Mouse (Mus musculus) CH12.LX (cell line): ENCODE results near the gene Mindy3. TPM values are rescaled to one million over a fixed set of nuclear protein-coding genes. Genes with fewer than 3 reads are reported as not detected.

Experiments used
- DNase-seq: peaks from one replicate; pipeline ENCODE4 v3.0.0-alpha.2; 2013; ENCODE audit errors: extremely low read depth
- H3K27ac ChIP-seq: 2 replicates; pipeline ENCODE4 v1.5.1; 2012; ENCODE audit warnings: low read depth, mild to moderate bottlenecking, control low read depth, moderate library complexity; ENCODE audit not compliant: insufficient read depth
- H3K27me3 ChIP-seq: replicated peaks from 2 replicates; pipeline ENCODE3; 2012; ENCODE audit warnings: inconsistent platforms
- H3K36me3 ChIP-seq, 2 experiments: replicated peaks in 1 of 2; 2 replicates each; pipeline versions ENCODE3 to v1.6.1; 2012; ENCODE audit warnings: inconsistent platforms in 1 of 2, low read length in 1 of 2, mild to moderate bottlenecking in 1 of 2, mixed read lengths in 1 of 2, moderate library complexity in 1 of 2; ENCODE audit not compliant: control insufficient read depth in 1 of 2, insufficient read depth in 1 of 2
- H3K4me1 ChIP-seq, 2 experiments: 2 replicates each; pipeline ENCODE4 v1.6.1; 2012; ENCODE audit warnings: inconsistent platforms in 1 of 2, moderate library complexity in 1 of 2; ENCODE audit not compliant: insufficient read depth in 2 of 2, control insufficient read depth in 1 of 2
- H3K4me2 ChIP-seq: 2 replicates; pipeline ENCODE4 v1.6.1; 2012; ENCODE audit warnings: low read depth, mild to moderate bottlenecking, control low read depth; ENCODE audit not compliant: poor library complexity, insufficient read depth, severe bottlenecking
- H3K4me3 ChIP-seq, 3 experiments: fragments of 150-350 bp in 1 of 3; sonication (generic) in 1 of 3; replicated peaks in 1 of 3; 2 replicates each; pipeline versions ENCODE3 to v1.5.1; 2011 to 2012; ENCODE audit warnings: low read depth in 2 of 3, low read length in 2 of 3, mild to moderate bottlenecking in 2 of 3, moderate library complexity in 2 of 3, control low read depth in 1 of 3, improper control_type of control experiment in 1 of 3, inconsistent platforms in 1 of 3, mixed read lengths in 1 of 3; ENCODE audit not compliant: poor library complexity in 1 of 3
- H3K79me2 ChIP-seq: replicated peaks from 2 replicates; pipeline ENCODE4 v1.6.1; 2012; ENCODE audit warnings: mild to moderate bottlenecking, moderate library complexity; ENCODE audit not compliant: control insufficient read depth, poor library complexity, insufficient read depth, severe bottlenecking; ENCODE audit errors: extremely low read depth
- H3K9ac ChIP-seq: 2 replicates; pipeline ENCODE4 v1.6.1; 2012; ENCODE audit warnings: low read depth, mild to moderate bottlenecking, control low read depth, moderate library complexity; ENCODE audit not compliant: insufficient read depth
- H3K9me3 ChIP-seq: replicated peaks from 2 replicates; pipeline ENCODE3; 2012; ENCODE audit warnings: low read length, inconsistent platforms, mixed read lengths
- BHLHE40 ChIP-seq: IDR thresholded peaks from 2 replicates; pipeline ENCODE4 v1.6.1; 2011; ENCODE audit warnings: mild to moderate bottlenecking, low read depth, low read length, improper control_type of control experiment
- CHD1 ChIP-seq: IDR thresholded peaks from 2 replicates; pipeline ENCODE4 v1.6.1; 2012; ENCODE audit warnings: low read depth, low read length, improper control_type of control experiment, inconsistent platforms
- CTCF ChIP-seq, 2 experiments: IDR thresholded peaks in 1 of 2; conservative IDR thresholded peaks in 1 of 2; 2 replicates each; pipeline ENCODE4 v1.5.1; 2011 to 2012; ENCODE audit warnings: low read depth in 2 of 2, low read length in 2 of 2, improper control_type of control experiment in 1 of 2, inconsistent platforms in 1 of 2, mild to moderate bottlenecking in 1 of 2, moderate library complexity in 1 of 2
- ETS1 ChIP-seq: conservative IDR thresholded peaks from 2 replicates; pipeline ENCODE4 v1.6.1; 2012; ENCODE audit warnings: low read depth, mild to moderate bottlenecking, inconsistent platforms, low read length, improper control_type of control experiment, moderate library complexity
- IRF4 ChIP-seq: IDR thresholded peaks from 2 replicates; pipeline ENCODE4 v1.6.1; 2014; ENCODE audit warnings: low read depth, mild to moderate bottlenecking, inconsistent platforms, low read length, improper control_type of control experiment
- JUN ChIP-seq: IDR thresholded peaks from 2 replicates; pipeline ENCODE4 v1.6.1; 2011; ENCODE audit warnings: low read depth, mild to moderate bottlenecking, low read length, improper control_type of control experiment, moderate library complexity; ENCODE audit not compliant: insufficient read depth
- JUND ChIP-seq: conservative IDR thresholded peaks from 2 replicates; pipeline ENCODE4 v1.6.1; 2011; ENCODE audit warnings: low read depth, low read length, improper control_type of control experiment
- MAZ ChIP-seq: IDR thresholded peaks from 2 replicates; pipeline ENCODE4 v1.6.1; 2012; ENCODE audit warnings: low read depth, mild to moderate bottlenecking, inconsistent platforms, low read length, improper control_type of control experiment, moderate library complexity
- MXI1 ChIP-seq: IDR thresholded peaks from 2 replicates; pipeline ENCODE4 v1.6.1; 2011; ENCODE audit warnings: mild to moderate bottlenecking, low read depth, low read length, improper control_type of control experiment
- MYC ChIP-seq: IDR thresholded peaks from 2 replicates; pipeline ENCODE4 v1.6.1; 2011; ENCODE audit warnings: low read depth, mild to moderate bottlenecking, improper control_type of control experiment, low read length
- NELFE ChIP-seq: IDR thresholded peaks from 2 replicates; pipeline ENCODE4 v1.6.1; 2011; ENCODE audit warnings: low read depth, low read length, improper control_type of control experiment
- NRF1 ChIP-seq: IDR thresholded peaks from 2 replicates; pipeline ENCODE4 v1.6.1; 2014; ENCODE audit warnings: low read depth, mild to moderate bottlenecking, inconsistent platforms, low read length, improper control_type of control experiment, moderate library complexity
- PAX5 ChIP-seq: IDR thresholded peaks from 2 replicates; pipeline ENCODE4 v1.6.1; 2012; ENCODE audit warnings: low read length, inconsistent platforms, mixed read lengths
- RCOR1 ChIP-seq: conservative IDR thresholded peaks from 2 replicates; pipeline ENCODE4 v1.6.1; 2012; ENCODE audit warnings: low read depth, mild to moderate bottlenecking, inconsistent platforms, low read length, improper control_type of control experiment
- SIN3A ChIP-seq: IDR thresholded peaks from 2 replicates; pipeline ENCODE4 v1.6.1; 2012; ENCODE audit warnings: low read length, improper control_type of control experiment, inconsistent platforms
- SMC3 ChIP-seq: IDR thresholded peaks from 2 replicates; pipeline ENCODE4 v1.6.1; 2011; ENCODE audit warnings: low read depth, low read length, improper control_type of control experiment
- TCF12 ChIP-seq: IDR thresholded peaks from 2 replicates; pipeline ENCODE4 v1.6.1; 2014; ENCODE audit warnings: low read depth, mild to moderate bottlenecking, inconsistent platforms, low read length, improper control_type of control experiment
- UBTF ChIP-seq: IDR thresholded peaks from 2 replicates; pipeline ENCODE4 v1.6.1; 2012; ENCODE audit warnings: low read depth, mild to moderate bottlenecking, inconsistent platforms, low read length, improper control_type of control experiment, moderate library complexity
- USF2 ChIP-seq: conservative IDR thresholded peaks from 2 replicates; pipeline ENCODE4 v1.6.1; 2011; ENCODE audit warnings: low read depth, low read length, improper control_type of control experiment
- ZKSCAN1 ChIP-seq: IDR thresholded peaks from 2 replicates; pipeline ENCODE4 v1.6.1; 2012; ENCODE audit warnings: low read depth, inconsistent platforms, low read length, improper control_type of control experiment, borderline replicate concordance
- ZMIZ1 ChIP-seq: IDR thresholded peaks from 2 replicates; pipeline ENCODE4 v1.6.1; 2012; ENCODE audit warnings: low read depth, mild to moderate bottlenecking, inconsistent platforms, low read length, improper control_type of control experiment
- ZNF384 ChIP-seq: IDR thresholded peaks from 2 replicates; pipeline ENCODE4 v1.6.1; 2012; ENCODE audit warnings: low read depth, low read length, improper control_type of control experiment, inconsistent platforms
- dilution Hi-C: fragments of 300-500 bp; cut with MboI; formaldehyde crosslinking; loops from 2 replicates; pipeline ENCODE4 v1.14.3; 2020; ENCODE audit warnings: low sequenced_read_pairs; ENCODE audit not compliant: extremely low pct_unique_long_range_greater_than_20kb, extremely low pct_ligation_motif_present
- in situ Hi-C: fragments of 300-500 bp; cut with MboI; formaldehyde crosslinking; loops from 3 replicates; pipeline ENCODE4 v1.14.3; 2019; ENCODE audit warnings: low sequenced_read_pairs, low pct_ligation_motif_present, low pct_unique_long_range_greater_than_20kb, mixed read lengths
- polyA plus RNA-seq: library from polyadenylated mRNA; unstranded; fragments of >175 nt; gene quantifications from 2 replicates; pipeline ENCODE4 v1.2.1, GENCODE M21; 2012; ENCODE audit warnings: low read depth; ENCODE audit not compliant: insufficient read length
- total RNA-seq, 2 experiments: library from RNA; depleted of rRNA; stranded (reverse); fragments of 300-350 nt in 1 of 2; fragments of >200 nt in 1 of 2; gene quantifications; 2 replicates each; pipeline ENCODE4 v1.2.3; 2012 to 2014

Gene Mindy3
- total and polyA plus RNA-seq, 3 experiments: 20.7 to 43.7 (median 33.8) TPM

- dilution Hi-C loops: no loop called here
These were observed 34.9 kb downstream of the Mindy3 start for GRCm38 (mm10) chr2:12384389-12384788.

GRCm38 (mm10) chr2:12382650-12383049, 36.6 kb downstream of the Mindy3 start:
- no peak for DNase-seq
- in situ Hi-C loops (no loop called here), dilution Hi-C loops (no loop called here)
- TF ChIP-seq CTCF (conservative IDR thresholded peaks at IDR 0.05 in 1 of 2, IDR thresholded peaks at IDR 0.05 in 1 of 2; ENCODE audit: low read depth in 2 of 2, low read length in 2 of 2) (no peak), SMC3 (no peak), MAZ (no peak), IRF4 (no peak), NELFE (no peak)
- Histone ChIP-seq H3K27ac (no peak overlapping the region), H3K4me2 (no peak overlapping the region), H3K9ac (no peak overlapping the region), H3K9me3 (no peaks in the 10 kb centered on the region), H3K79me2 (no peaks in the 10 kb centered on the region), H3K4me3 (no peak overlapping the region), H3K4me1 (peaks cover 0 to 5% of the 10 kb centered on the region in 2 experiments; a peak in 2 of 4 replicates), H3K36me3 (peaks cover 7 to 63% of the 10 kb centered on the region in 2 experiments), H3K27me3 (no peaks in the 10 kb centered on the region)

More at GRCm38 (mm10) chr2:12384389-12384788, 34.9 kb downstream of the Mindy3 start:
- no peak for DNase-seq
- no peaks in the 10 kb centered on the region for H3K27me3 ChIP-seq
- no peak overlapping the region for H3K4me2 ChIP-seq
- H3K27ac ChIP-seq: no peak overlapping the region
- no peaks in the 10 kb centered on the region for H3K79me2 ChIP-seq
- no peak overlapping the region for H3K9ac ChIP-seq
- no peaks in the 10 kb centered on the region for H3K9me3 ChIP-seq
- in situ Hi-C loops: no loop called here
- peaks cover 0 to 8% of the 10 kb centered on the region in 2 experiments; a peak in 2 of 4 replicates for H3K4me1 ChIP-seq
- no peak overlapping the region for H3K4me3 ChIP-seq
- peaks cover 7 to 58% of the 10 kb centered on the region in 2 experiments for H3K36me3 ChIP-seq
- TF ChIP-seq SIN3A (no peak), JUN (no peak), ETS1 (no peak), SMC3 (no peak), JUND (no peak), TCF12 (no peak), USF2 (no peak), BHLHE40 (no peak), UBTF (no peak), NELFE (no peak), ZNF384 (no peak), NRF1 (no peak), MYC (no peak), ZMIZ1 (no peak), RCOR1 (no peak), CHD1 (no peak), MXI1 (no peak), ZKSCAN1 (no peak), PAX5 (no peak)
- TF ChIP-seq, all 38 proteins: peak for 0
